Mouse (Mus musculus) thymus, adult 2 months (tissue): Measurements from ENCODE around the gene Klhdc2.

Experiments
- CTCF ChIP-seq: fragments of 200-500 bp; IDR thresholded peaks from 2 replicates; pipeline ENCODE4 v1.5.1; 2012; ENCODE audit warnings: mild to moderate bottlenecking, control low read depth, low read length, moderate library complexity, borderline replicate concordance; ENCODE audit not compliant: control insufficient read depth, poor library complexity, insufficient read depth; ENCODE audit errors: extremely low read depth
- POLR2A ChIP-seq: fragments of 200-500 bp; IDR thresholded peaks from 2 replicates; pipeline ENCODE4 v1.6.1; 2012; ENCODE audit warnings: mild to moderate bottlenecking, low read length, control low read depth, moderate library complexity; ENCODE audit not compliant: control insufficient read depth, poor library complexity, insufficient read depth; ENCODE audit errors: extremely low read depth

DNA sequence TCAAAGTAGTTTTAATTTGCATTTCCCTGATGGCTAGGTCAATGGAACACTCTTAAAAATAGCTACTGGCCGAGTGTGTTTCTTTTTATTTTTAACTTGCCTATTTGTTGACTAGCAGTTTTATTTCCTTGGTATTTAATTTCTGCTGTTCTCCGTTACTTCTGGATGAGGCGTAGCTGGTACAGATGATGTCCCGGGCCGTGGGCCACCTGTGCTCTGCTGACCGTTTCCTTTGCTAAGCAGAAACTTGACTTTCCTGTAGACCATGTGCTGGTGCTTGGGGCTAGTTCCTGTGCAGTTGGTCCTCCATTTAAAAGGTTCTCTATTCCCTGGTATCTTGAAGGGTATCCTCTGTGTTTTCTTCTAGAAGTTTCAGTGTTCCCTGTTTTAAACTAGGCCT lies 4.1 kb upstream of the Klhdc2 start:
- TF ChIP-seq CTCF (no peak), POLR2A (no peak)
